Mouse (Mus musculus) mouse embryonic stem cell (cell line): Measurements from ENCODE around the gene Actr3.

Experiments used
- in situ Hi-C, 2 experiments: fragments of 300-500 bp; cut with MboI; formaldehyde crosslinking; loops; 1 replicate in 1 of 2; 3 replicates in 1 of 2; pipeline ENCODE4 v1.14.3; 2019 to 2020; ENCODE audit warnings: low sequenced_read_pairs in 2 of 2, low pct_unique_long_range_greater_than_20kb in 1 of 2, mixed read lengths in 1 of 2; ENCODE audit not compliant: unreplicated experiment in 1 of 2

The Actr3 gene

DNA sequence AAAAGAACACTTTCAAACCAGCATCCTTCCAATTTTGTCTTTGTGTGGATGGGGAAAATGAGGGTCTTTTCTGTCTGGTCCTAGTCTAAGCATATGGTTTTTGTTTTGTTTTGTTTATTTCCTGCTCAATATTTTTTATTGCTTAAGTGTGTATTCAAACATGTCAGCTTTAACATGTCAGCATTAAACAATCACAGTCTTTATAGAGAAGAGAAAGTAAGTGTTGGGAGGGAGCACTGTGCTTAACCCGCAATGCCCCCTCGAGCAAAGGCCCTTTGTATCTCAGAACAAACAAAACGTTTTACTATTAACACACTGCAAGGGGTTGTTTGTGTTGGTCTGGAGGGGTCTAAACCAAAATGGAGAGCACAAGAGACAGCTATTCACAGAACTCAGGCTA, 47.2 kb downstream of the Actr3 start:
- in situ Hi-C loops, result loop anchor here in 1 of 2 experiments (10.0 kb wide), 1 partner anchor 176 kb away; the partner anchor contains the start of gene Slc35f5

GRCm38 (mm10) chr1:125386217-125386616, 49.3 kb downstream of the Actr3 start:
- in situ Hi-C loops, result loop anchor here in 1 of 2 experiments (10.0 kb wide), 1 partner anchor 179 kb away; the partner anchor contains the start of gene Slc35f5

GRCm38 (mm10) chr1:125382622-125383021, 52.9 kb downstream of the Actr3 start:
- in situ Hi-C loops, result loop anchor here in 1 of 2 experiments (10.0 kb wide), 1 partner anchor 182 kb away; the partner anchor contains the start of gene Slc35f5

DNA sequence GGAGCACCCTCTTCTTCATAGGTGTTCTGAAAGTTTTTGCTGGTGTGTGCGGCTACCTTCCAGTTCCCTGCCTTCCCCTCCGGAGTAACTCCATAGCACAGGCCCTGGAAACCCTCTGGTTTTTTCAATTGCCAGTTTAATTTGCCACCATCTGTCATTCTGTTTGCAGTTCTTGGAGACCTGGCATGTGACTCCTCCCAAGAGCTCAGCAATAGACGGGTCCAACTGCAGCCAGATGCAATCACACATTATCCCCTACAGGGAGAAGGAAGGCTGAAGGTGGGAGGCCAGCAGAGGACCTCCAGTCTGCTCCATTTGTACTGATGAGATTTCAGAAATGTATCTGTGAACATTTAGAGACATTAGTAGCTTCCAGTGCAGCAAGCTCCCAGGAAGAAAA, 56.6 kb downstream of the Actr3 start:
- in situ Hi-C loops, result loop anchor here in 1 of 2 experiments (10.0 kb wide), 1 partner anchor 206 kb away; no protein-coding TSS in a partner anchor

DNA sequence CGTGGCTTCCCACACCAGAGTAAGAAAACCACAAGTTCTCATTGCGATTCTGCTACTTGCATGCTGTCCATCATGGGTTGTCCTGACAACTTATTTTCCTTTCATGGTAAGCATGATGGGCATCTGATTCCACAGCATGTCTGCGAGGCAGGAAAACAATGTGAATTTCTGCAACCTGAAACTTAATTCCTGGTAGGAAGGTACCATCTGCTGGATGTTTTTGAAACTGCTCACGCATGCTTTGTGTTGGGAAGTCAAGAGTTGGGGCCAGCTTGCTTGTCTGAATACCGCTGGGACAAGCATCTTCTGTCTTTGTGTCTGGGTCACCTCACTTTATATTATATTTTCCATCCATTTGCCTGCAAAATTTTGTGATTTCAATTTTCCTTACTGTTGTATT, 62.7 kb downstream of the Actr3 start:
- in situ Hi-C loops, result loop anchor here in 1 of 2 experiments (10.0 kb wide), 1 partner anchor 212 kb away; no protein-coding TSS in a partner anchor

GRCm38 (mm10) chr1:125370779-125371178, 64.7 kb downstream of the Actr3 start:
- in situ Hi-C loops, result loop anchor here in 1 of 2 experiments (10.0 kb wide), 1 partner anchor 214 kb away; no protein-coding TSS in a partner anchor

- in situ Hi-C loops, result no loop called here
These were observed 70.0 kb downstream of the Actr3 start for GRCm38 (mm10) chr1:125365576-125365975.

- in situ Hi-C loops, result no loop called here
These were observed 84.0 kb downstream of the Actr3 start for GRCm38 (mm10) chr1:125351416-125352037.

GRCm38 (mm10) chr1:125350843-125351242, 84.7 kb downstream of the Actr3 start:
- in situ Hi-C loops, result no loop called here

GRCm38 (mm10) chr1:125345854-125346253, 89.7 kb downstream of the Actr3 start:
- in situ Hi-C loops, result no loop called here

DNA sequence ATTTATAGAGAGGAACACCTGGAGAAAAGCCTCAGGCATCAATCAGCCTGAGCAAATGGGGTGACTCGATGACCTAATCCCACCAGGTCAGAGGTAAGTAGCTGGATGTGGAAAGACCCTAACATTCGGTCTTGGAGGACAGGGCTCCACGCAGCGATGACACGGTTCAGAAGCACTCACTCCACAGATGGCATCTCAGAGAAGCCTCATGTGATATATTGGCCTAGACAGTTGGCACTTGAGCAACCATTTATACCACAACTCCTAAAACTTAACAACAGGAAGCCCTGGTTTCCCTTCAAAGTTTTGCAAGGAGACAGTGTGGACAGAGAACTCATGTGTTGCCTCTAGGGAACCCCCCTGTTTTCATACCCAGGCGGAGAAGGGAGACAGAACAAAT, 90.1 kb downstream of the Actr3 start:
- in situ Hi-C loops, result no loop called here

GRCm38 (mm10) chr1:125343105-125343504, 92.4 kb downstream of the Actr3 start:
- in situ Hi-C loops, result no loop called here
